Mouse (Mus musculus): Measurements from ENCODE around the gene Anapc4. TPM values are rescaled to one million over a fixed set of nuclear protein-coding genes. Genes with fewer than 3 reads are reported as not detected.

Anapc4 gene
- polyA plus RNA-seq (2015; fragmentation: Illumina TruSeq; extraction: RNeasy Lipid Tissue Mini Kit (QIAGEN cat#74804); ENCODE audit: insufficient read depth, low read depth, low replicate concordance), result 19.1 TPM

GRCm38 (mm10) chr5:52833761-52834274 is at the start of gene Anapc4:
Gene Anapc4, plus strand, starts transcription at chr5:52834012.

Other genes with a start within 250 kb of the Anapc4 start
- 6.6 TPM for gene Sepsecs, start 164.3 kb upstream of the Anapc4 start, polyA plus RNA-seq (2015; fragmentation: Illumina TruSeq; extraction: RNeasy Lipid Tissue Mini Kit (QIAGEN cat#74804); ENCODE audit: insufficient read depth, low read depth, low replicate concordance)
- 7.1 TPM for gene Pi4k2b, start 92.4 kb upstream of the Anapc4 start, polyA plus RNA-seq (2015; fragmentation: Illumina TruSeq; extraction: RNeasy Lipid Tissue Mini Kit (QIAGEN cat#74804); ENCODE audit: insufficient read depth, low read depth, low replicate concordance)
- gene Zcchc4, start 58.6 kb upstream of the Anapc4 start, polyA plus RNA-seq (2015; fragmentation: Illumina TruSeq; extraction: RNeasy Lipid Tissue Mini Kit (QIAGEN cat#74804); ENCODE audit: insufficient read depth, low read depth, low replicate concordance), result 6.4 TPM
- 0.18 TPM for gene Slc34a2, start 204.1 kb downstream of the Anapc4 start, polyA plus RNA-seq (2015; fragmentation: Illumina TruSeq; extraction: RNeasy Lipid Tissue Mini Kit (QIAGEN cat#74804); ENCODE audit: insufficient read depth, low read depth, low replicate concordance)

Measured in pancreas, adult 10 weeks (tissue).